Mouse (Mus musculus) MEL (cell line): ENCODE data around the gene Hmga1.

ENCODE experiments used
- BHLHE40 ChIP-seq: IDR thresholded peaks from 2 replicates; pipeline ENCODE4 v1.6.1; 2012; ENCODE audit warnings: low read depth, mild to moderate bottlenecking, inconsistent platforms, low read length, improper control_type of control experiment, borderline replicate concordance
- CTCF ChIP-seq, 3 experiments: IDR thresholded peaks in 2 of 3; conservative IDR thresholded peaks in 1 of 3; 2 replicates each; pipeline ENCODE4 v1.5.1; 2011 to 2012; ENCODE audit warnings: low read length in 3 of 3, low read depth in 2 of 3, mild to moderate bottlenecking in 2 of 3, improper control_type of control experiment in 1 of 3, inconsistent platforms in 1 of 3, mixed read lengths in 1 of 3, moderate library complexity in 1 of 3; ENCODE audit not compliant: control insufficient read depth in 1 of 3, insufficient read depth in 1 of 3, poor library complexity in 1 of 3, severe bottlenecking in 1 of 3
- ELF1 ChIP-seq: IDR thresholded peaks from 2 replicates; pipeline ENCODE4 v1.6.1; 2014; ENCODE audit warnings: low read depth, mild to moderate bottlenecking, inconsistent platforms, low read length, improper control_type of control experiment, moderate library complexity
- EP300 ChIP-seq, 2 experiments: IDR thresholded peaks; 2 replicates each; pipeline ENCODE4 v1.6.1; 2011; ENCODE audit warnings: improper control_type of control experiment in 2 of 2, low read length in 2 of 2, low read depth in 1 of 2, mild to moderate bottlenecking in 1 of 2
- GATA1 ChIP-seq: IDR thresholded peaks from 2 replicates; pipeline ENCODE4 v1.6.1; 2011; ENCODE audit warnings: low read depth, low read length, improper control_type of control experiment
- HCFC1 ChIP-seq: IDR thresholded peaks from 2 replicates; pipeline ENCODE4 v1.6.1; 2012; ENCODE audit warnings: low read depth, mild to moderate bottlenecking, inconsistent platforms, low read length, improper control_type of control experiment, moderate library complexity
- MAFK ChIP-seq: IDR thresholded peaks from 2 replicates; pipeline ENCODE4 v1.6.1; 2011; ENCODE audit warnings: low read depth, mild to moderate bottlenecking, low read length, improper control_type of control experiment, borderline replicate concordance
- MEF2A ChIP-seq: IDR thresholded peaks from 2 replicates; pipeline ENCODE4 v1.6.1; 2014; ENCODE audit warnings: low read depth, mild to moderate bottlenecking, inconsistent platforms, low read length, improper control_type of control experiment; ENCODE audit not compliant: poor library complexity, insufficient replicate concordance, severe bottlenecking; ENCODE audit errors: extremely low read depth
- POLR2A ChIP-seq, 2 experiments: IDR thresholded peaks; 2 replicates each; pipeline ENCODE4 v1.6.1; 2011 to 2012; ENCODE audit warnings: low read length in 2 of 2, mild to moderate bottlenecking in 2 of 2, control low read depth in 1 of 2, improper control_type of control experiment in 1 of 2, low read depth in 1 of 2, moderate library complexity in 1 of 2; ENCODE audit not compliant: control insufficient read depth in 1 of 2, insufficient read depth in 1 of 2, poor library complexity in 1 of 2
- RAD21 ChIP-seq: IDR thresholded peaks from 2 replicates; pipeline ENCODE4 v1.6.1; 2011; ENCODE audit warnings: mild to moderate bottlenecking, low read depth, low read length, improper control_type of control experiment
- SMC3 ChIP-seq: IDR thresholded peaks from 2 replicates; pipeline ENCODE4 v1.6.1; 2011; ENCODE audit warnings: low read depth, low read length, improper control_type of control experiment
- TAL1 ChIP-seq: IDR thresholded peaks from 2 replicates; pipeline ENCODE4 v1.6.1; 2012; ENCODE audit warnings: mild to moderate bottlenecking, inconsistent platforms, low read length, moderate library complexity, mixed read lengths
- USF1 ChIP-seq: IDR thresholded peaks from 2 replicates; pipeline ENCODE4 v1.6.1; 2014; ENCODE audit warnings: low read depth, mild to moderate bottlenecking, inconsistent platforms, low read length, improper control_type of control experiment, moderate library complexity
- ZNF384 ChIP-seq: IDR thresholded peaks from 2 replicates; pipeline ENCODE4 v1.6.1; 2012; ENCODE audit warnings: low read depth, mild to moderate bottlenecking, inconsistent platforms, low read length, improper control_type of control experiment

- TF ChIP-seq SMC3 (no peak), CTCF (IDR thresholded peaks at IDR 0.05 in 2 of 3, conservative IDR thresholded peaks at IDR 0.05 in 1 of 3; ENCODE audit: control insufficient read depth in 1 of 3, insufficient read depth in 1 of 3, low read depth in 2 of 3, low read length in 3 of 3, poor library complexity in 1 of 3, severe bottlenecking in 1 of 3) (no peak), POLR2A (IDR thresholded peaks at IDR 0.05; ENCODE audit: control insufficient read depth in 1 of 2, insufficient read depth in 1 of 2, low read depth in 1 of 2, low read length in 2 of 2, poor library complexity in 1 of 2) (no peak), MEF2A (no peak), HCFC1 (no peak), USF1 (no peak), TAL1 (no peak), EP300 (IDR thresholded peaks at IDR 0.05; ENCODE audit: low read depth in 1 of 2, low read length in 2 of 2) (no peak), ELF1 (no peak), ZNF384 (no peak), RAD21 (no peak), GATA1 (no peak), MAFK (no peak), BHLHE40 (no peak)
Observed at GRCm38 (mm10) chr17:27580392-27581068, 24.2 kb downstream of the Hmga1 start.
